Mouse (Mus musculus) T-cell, adult 66 days (primary cell): ENCODE data around the gene Spns1. TPM values are rescaled to one million over a fixed set of nuclear protein-coding genes. Genes with fewer than 3 reads are reported as not detected.

Experiments used
- total RNA-seq, 2 experiments: library from RNA; stranded (reverse); gene quantifications; 3 replicates in 1 of 2; 4 replicates in 1 of 2; pipeline ENCODE4 v1.2.4; 2023

Spns1 gene
- 10 to 100 TPM; 80.6 to 97.7 TPM for total RNA-seq

DNA sequence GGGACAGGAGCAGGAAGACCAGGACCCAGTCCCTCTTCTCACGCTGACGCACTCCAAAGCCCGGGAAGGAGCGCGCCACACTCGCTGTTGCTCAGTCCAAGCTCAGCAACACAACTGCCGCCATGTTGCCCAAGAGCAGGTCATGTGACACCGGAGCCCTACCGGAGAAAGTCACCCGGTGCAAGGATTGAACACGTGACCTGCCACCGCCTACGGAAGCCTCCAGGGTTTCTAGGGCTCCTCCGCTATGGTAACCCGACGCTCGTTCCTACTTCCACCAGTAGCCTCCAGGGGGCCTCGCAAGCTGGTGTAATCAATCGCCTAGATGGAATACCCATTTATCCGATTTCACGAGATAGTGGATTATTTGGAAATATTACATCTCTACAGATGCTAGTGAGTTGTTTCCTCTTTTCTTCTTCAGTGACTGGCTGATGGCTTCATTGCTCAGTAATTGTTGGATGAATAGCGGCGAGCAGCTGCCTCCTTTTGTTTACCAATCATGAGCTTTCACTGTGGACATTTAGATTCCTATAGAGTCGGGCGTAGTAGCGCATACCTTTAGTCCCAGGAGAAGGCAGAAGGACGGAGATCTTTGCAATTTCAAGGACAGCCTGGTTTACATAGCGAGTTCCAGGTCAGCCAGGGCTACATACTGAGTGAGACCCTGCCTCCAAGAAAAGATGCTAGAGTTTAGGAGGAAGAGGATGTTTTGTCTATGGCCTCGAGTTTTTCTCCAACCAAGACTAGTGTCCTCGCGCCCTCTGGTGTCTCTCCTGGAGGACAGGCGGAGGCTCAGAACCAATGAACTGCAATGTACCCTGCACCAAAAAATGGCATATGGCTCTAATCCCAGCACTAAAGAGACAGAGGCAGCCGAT lies at the start of gene Spns1:
Spns1 (minus strand) TSS at position 173 of the 881 bp plus-strand sequence.

DNA sequence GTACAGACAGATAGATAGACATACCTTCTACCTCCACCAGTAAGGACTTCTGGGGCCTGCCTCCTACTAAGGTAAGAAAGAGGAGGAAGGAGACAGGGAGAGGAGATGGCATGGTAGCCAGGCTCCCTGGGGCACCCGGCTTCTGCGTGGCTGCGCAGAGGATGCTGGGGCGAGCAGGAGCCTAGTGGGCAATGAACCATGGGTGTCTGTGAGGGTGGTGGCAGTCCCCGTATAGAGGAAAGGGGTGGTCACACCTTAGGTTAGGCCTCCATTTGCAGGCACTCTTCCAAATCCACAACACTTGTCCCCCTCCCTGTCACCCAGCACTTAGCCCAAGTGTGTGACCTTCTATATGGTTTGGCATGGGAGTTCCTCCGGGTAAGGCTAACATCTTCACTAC lies 37.5 kb upstream of the Spns1 start, which contains the start of gene Cd19:
Cd19 (minus strand) TSS at position 165 of the 400 bp plus-strand sequence.

DNA sequence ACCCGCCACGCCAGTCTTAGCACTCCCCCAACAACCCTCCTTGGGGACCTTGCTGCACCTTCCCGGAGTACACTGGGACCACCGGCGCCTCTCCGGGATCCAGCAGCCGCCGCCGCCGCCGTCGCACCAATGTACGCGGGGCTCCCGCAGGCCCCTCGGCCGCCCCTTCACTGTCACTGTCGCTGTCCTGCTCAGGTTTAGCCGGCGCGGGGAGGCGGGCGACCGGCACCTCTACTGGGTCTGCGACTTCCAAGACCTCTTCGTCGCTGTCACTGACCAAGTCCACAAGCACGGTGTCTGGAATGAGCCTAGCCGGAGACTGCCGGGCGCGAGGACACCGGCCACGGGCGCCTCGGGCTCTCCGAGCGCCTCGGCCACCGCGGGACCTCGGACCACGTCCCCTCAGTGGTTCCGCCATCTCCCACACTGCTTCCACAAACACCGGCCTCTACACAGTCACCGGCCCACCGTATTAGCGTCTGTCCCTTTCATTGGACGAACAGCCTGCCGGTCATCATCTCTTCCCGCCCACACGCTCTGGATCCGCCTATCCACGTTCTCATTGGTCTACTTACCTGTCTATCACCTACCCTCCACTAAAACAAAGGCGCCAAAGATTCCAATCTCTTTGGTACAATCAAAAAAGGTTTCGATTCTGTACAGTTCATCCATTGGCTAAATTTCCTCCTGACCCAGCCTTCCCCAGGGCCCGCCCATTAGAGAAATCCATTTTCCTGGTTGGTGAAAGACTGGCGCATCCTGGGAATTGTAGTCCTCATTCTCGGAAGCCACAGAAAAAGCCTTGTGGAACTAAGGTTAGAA lies 19.3 kb upstream of the Spns1 start, which contains the start of gene Nfatc2ip:
Nfatc2ip (minus strand) TSS at position 440 of the 822 bp plus-strand sequence.

DNA sequence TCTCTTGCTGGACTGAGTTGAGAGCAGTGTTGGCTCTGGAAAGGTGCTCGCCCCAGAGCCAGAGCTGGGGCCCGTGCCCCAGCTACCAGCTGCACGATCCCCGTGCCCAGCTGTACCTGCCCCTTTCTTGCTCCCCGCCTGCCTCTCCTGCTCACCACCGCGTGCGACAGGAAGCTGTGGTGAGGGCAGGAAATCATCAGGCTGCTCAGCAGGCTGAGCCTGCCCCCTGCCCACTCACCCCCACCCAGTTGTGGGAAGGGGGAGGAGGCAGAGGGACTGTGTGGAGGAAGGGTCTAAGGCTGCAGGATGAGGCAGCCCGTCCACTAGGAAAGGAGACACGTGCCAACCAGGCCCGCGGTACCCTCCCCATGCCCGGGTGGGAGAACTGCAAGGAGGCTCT lies 7.9 kb downstream of the Spns1 start, which contains the start of gene Lat:
Lat (minus strand) TSS at position 178 of the 400 bp plus-strand sequence.

Other genes with a start within 250 kb of the Spns1 start
- 100 to 1,000 TPM; 189 to 204 TPM for gene Xpo6, start 176.9 kb downstream of the Spns1 start, total RNA-seq
- gene Sbk1, start 104.8 kb downstream of the Spns1 start, total RNA-seq = 10 to 100 TPM; 43.6 to 57.3 TPM
- 100 to 1,000 TPM; 682 to 692 TPM for gene Lat, start 7.9 kb downstream of the Spns1 start, total RNA-seq
- gene Nfatc2ip, start 19.3 kb upstream of the Spns1 start, total RNA-seq = 10 to 100 TPM; 24.8 to 26.6 TPM
- gene Cd19, start 37.4 kb upstream of the Spns1 start, total RNA-seq = 1 to 10 TPM; 1.0 to 5.2 TPM
- gene Rabep2, start 51.3 kb upstream of the Spns1 start, total RNA-seq = 10 to 100 TPM; 44.7 to 45.1 TPM
- gene Atp2a1, start 85.7 kb upstream of the Spns1 start, total RNA-seq = under 1 TPM; 0.55 to 0.89 TPM
- gene Sh2b1, start 98.0 kb upstream of the Spns1 start, total RNA-seq = 10 to 100 TPM; 87.3 to 90.5 TPM
- 10 to 100 TPM; 50.0 to 55.9 TPM for gene Tufm, start 109.9 kb upstream of the Spns1 start, total RNA-seq
- 100 to 1,000 TPM; 217 to 227 TPM for gene Atxn2l, start 126.0 kb upstream of the Spns1 start, total RNA-seq
- gene Eif3c, start 189.0 kb upstream of the Spns1 start, total RNA-seq = 100 to 1,000 TPM; 138 to 142 TPM
- gene Apobr, start 207.5 kb upstream of the Spns1 start, total RNA-seq = 1 to 10 TPM; 8.0 to 8.8 TPM
- gene Cln3, start 208.4 kb upstream of the Spns1 start, total RNA-seq = 100 to 1,000 TPM; 129 to 140 TPM
- not detected for gene Il27, start 217.5 kb upstream of the Spns1 start, total RNA-seq